Mouse (Mus musculus) heart, postnatal 0 days (tissue): ENCODE measurements around the gene Med1. TPM values are rescaled to one million over a fixed set of nuclear protein-coding genes. Genes with fewer than 3 reads are reported as not detected.

ENCODE experiments used
- ATAC-seq: fragments of 200-750 bp; cut with Nextera tagmentation; 2 replicates; pipeline ENCODE4 v1.8.0; 2017; ENCODE audit warnings: low read depth, moderate number of reproducible peaks, moderate library complexity; ENCODE audit not compliant: insufficient read depth
- DNase-seq: peaks from one replicate; pipeline ENCODE4 v3.0.0-alpha.2; 2016; ENCODE audit warnings: low spot score
- H3K27ac ChIP-seq: fragments of 300-500 bp; sonication (generic); 2 replicates; pipeline ENCODE4 v1.5.1; 2014; ENCODE audit warnings: low read depth, mild to moderate bottlenecking
- H3K27me3 ChIP-seq: fragments of 300-500 bp; sonication (generic); 2 replicates; pipeline ENCODE4 v1.6.1; 2014; ENCODE audit warnings: low read length, mixed read lengths; ENCODE audit not compliant: control insufficient read depth, insufficient read depth
- H3K36me3 ChIP-seq: fragments of 300-500 bp; sonication (generic); replicated peaks from 2 replicates; pipeline ENCODE4 v1.6.1; 2014; ENCODE audit warnings: low read length, mixed read lengths; ENCODE audit not compliant: control insufficient read depth, insufficient read depth
- H3K4me1 ChIP-seq: fragments of 300-500 bp; sonication (generic); 2 replicates; pipeline ENCODE4 v1.6.1; 2014; ENCODE audit warnings: antibody characterized with exemption; ENCODE audit not compliant: control insufficient read depth, insufficient read depth
- H3K4me2 ChIP-seq: fragments of 300-500 bp; sonication (generic); 2 replicates; pipeline ENCODE4 v1.6.1; 2014; ENCODE audit warnings: low read depth, mild to moderate bottlenecking, low read length, moderate library complexity
- H3K4me3 ChIP-seq: fragments of 300-500 bp; sonication (generic); 2 replicates; pipeline ENCODE4 v1.5.1; 2014; ENCODE audit warnings: low read depth, low read length
- H3K9ac ChIP-seq: fragments of 300-500 bp; sonication (generic); replicated peaks from 2 replicates; pipeline ENCODE4 v1.6.1; 2014; ENCODE audit warnings: low read depth, low read length, mixed read lengths
- H3K9me3 ChIP-seq: fragments of 300-500 bp; sonication (generic); replicated peaks from 2 replicates; pipeline ENCODE4 v1.6.1; 2016; ENCODE audit warnings: low read length; ENCODE audit not compliant: control insufficient read depth
- CTCF ChIP-seq: IDR thresholded peaks from 2 replicates; pipeline ENCODE4 v1.5.1; 2016; ENCODE audit warnings: antibody characterized with exemption, control low read depth, low read depth
- EP300 ChIP-seq: IDR thresholded peaks from 2 replicates; pipeline ENCODE4 v1.6.1; 2016; ENCODE audit warnings: antibody characterized with exemption, low read depth
- WGBS: fragments of 180-500 bp; shearing (Covaris S2); extraction: QIAGEN DNeasy Blood & Tissue Kit; methylation state at CpG from one replicate; pipeline ENCODE4 v1.1.7; 2014; 5-methylcytosine and 5-hydroxymethylcytosine counted together
- polyA plus RNA-seq: library from polyadenylated mRNA; unstranded; fragments of >200 nt; fragmentation: Nextera tagmentation; extraction: Ambion mirVana; gene quantifications from 2 replicates; pipeline ENCODE4 v1.2.1, GENCODE M21; 2015
- total RNA-seq: library from RNA; depleted of rRNA; stranded (reverse); fragments of >200 nt; gene quantifications from 2 replicates; pipeline ENCODE4 v1.2.3, GENCODE M21; 2014; ENCODE audit warnings: low replicate concordance

Med1 gene
- total and polyA plus RNA-seq, 2 experiments from 2014 or later = 29.2 to 38.1 TPM

DNA sequence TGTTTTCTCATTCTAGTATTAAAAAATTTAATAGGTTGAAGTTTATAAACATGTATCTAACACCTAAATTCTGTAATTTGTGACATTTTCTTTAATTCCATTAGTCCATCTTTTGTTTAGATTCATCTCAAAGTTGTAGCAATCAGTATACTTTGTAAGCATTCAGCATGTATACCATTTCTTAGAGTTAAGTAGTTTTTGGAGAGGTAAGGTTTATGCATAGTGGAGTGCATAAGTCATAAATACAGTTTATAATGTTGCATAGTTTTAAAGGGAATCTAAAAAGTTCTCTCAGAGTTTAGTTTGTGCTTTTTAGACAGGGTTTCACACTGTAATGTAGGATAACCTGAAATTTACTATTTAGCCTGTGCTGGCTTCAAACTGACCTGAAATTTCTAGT, 12.4 kb upstream of the Med1 start:
- Histone ChIP-seq H3K27me3 (no peaks in the 10 kb centered on the region), H3K9ac (no peak overlapping the region), H3K4me2 (peak overlapping the region; percentile 46), H3K9me3 (no peaks in the 10 kb centered on the region), H3K36me3 (peaks cover 23% of the 10 kb centered on the region), H3K4me3 (peak overlapping the region; percentile 14), H3K4me1 (peaks cover 11% of the 10 kb centered on the region; the same call in 1 of the 2 replicates), H3K27ac (no peak overlapping the region)
- TF ChIP-seq EP300 (no peak), CTCF (no peak)
- DNase-seq (no peak), ATAC-seq (no peak)

DNA sequence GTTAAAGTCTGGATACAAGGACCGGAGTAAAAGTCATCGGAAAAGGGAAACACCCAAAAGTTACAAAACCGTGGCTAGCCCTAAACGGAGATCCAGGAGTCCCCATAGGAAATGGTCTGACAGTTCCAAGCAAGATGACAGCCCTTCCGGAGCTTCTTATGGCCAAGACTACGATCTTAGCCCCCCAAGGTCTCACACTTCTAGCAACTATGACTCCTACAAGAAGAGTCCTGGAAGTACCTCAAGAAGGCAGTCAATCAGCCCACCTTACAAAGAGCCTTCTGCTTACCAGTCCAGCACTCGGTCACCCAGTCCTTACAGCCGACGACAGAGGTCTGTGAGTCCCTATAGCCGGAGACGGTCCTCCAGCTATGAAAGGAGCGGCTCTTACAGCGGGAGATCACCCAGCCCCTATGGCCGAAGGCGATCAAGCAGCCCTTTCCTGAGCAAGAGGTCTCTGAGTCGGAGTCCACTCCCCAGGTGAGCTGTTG, 10.9 kb upstream of the Med1 start:
- H3K27ac ChIP-seq = peak overlapping the region; percentile 100
- DNase-seq (peak; percentile 12), ATAC-seq (no peak)
- H3K4me1 ChIP-seq = peaks cover 11% of the 10 kb centered on the region; the same call in 1 of the 2 replicates
- H3K36me3 ChIP-seq = peaks cover 12% of the 10 kb centered on the region
- WGBS = under 1% methylated on average over 16 of the region's 16 CpGs
- no peaks in the 10 kb centered on the region for H3K27me3 ChIP-seq
- peak overlapping the region; percentile 81 for H3K4me2 ChIP-seq
- H3K9ac ChIP-seq = peak overlapping the region; percentile 100
- TF ChIP-seq CTCF (no peak), EP300 (no peak)
- H3K4me3 ChIP-seq = peak overlapping the region; percentile 92
- no peaks in the 10 kb centered on the region for H3K9me3 ChIP-seq

DNA sequence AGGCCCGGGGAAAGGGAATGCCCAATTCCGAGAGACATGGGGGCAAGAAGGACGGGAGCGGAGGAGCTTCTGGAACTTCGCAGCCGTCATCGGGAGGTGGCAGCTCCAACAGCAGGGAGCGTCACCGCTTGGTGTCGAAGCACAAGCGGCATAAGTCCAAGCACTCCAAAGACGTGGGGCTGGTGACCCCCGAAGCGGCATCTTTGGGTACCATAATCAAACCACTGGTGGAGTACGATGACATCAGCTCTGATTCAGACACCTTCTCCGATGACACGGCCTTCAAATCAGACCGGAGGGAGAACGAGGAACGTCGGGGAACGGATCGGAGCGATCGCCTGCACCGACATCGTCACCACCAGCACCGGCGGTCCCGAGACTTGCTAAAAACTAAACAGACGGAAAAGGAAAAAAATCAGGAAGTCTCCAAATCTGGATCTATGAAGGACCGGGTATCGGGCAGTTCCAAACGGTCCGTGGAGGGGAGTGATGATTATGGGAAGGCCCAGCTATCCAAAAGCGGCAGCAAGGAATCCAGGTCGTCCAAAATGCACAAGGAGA, 10.3 kb upstream of the Med1 start:
- H3K4me2 ChIP-seq = peak overlapping the region; percentile 81
- peaks cover 7% of the 10 kb centered on the region for H3K36me3 ChIP-seq
- H3K4me1 ChIP-seq = peaks cover 11% of the 10 kb centered on the region; the same call in 1 of the 2 replicates
- peak overlapping the region; percentile 100 for H3K27ac ChIP-seq
- TF ChIP-seq CTCF = no peak
- no peak for TF ChIP-seq EP300
- DNase-seq (peak; percentile 43), ATAC-seq (peak; percentile 35)
- peak overlapping the region; percentile 92 for H3K4me3 ChIP-seq
- H3K9ac ChIP-seq = peak overlapping the region; percentile 100
- H3K27me3 ChIP-seq = no peaks in the 10 kb centered on the region
- no peaks in the 10 kb centered on the region for H3K9me3 ChIP-seq
- WGBS = under 1% methylated on average over 37 of the region's 37 CpGs

DNA sequence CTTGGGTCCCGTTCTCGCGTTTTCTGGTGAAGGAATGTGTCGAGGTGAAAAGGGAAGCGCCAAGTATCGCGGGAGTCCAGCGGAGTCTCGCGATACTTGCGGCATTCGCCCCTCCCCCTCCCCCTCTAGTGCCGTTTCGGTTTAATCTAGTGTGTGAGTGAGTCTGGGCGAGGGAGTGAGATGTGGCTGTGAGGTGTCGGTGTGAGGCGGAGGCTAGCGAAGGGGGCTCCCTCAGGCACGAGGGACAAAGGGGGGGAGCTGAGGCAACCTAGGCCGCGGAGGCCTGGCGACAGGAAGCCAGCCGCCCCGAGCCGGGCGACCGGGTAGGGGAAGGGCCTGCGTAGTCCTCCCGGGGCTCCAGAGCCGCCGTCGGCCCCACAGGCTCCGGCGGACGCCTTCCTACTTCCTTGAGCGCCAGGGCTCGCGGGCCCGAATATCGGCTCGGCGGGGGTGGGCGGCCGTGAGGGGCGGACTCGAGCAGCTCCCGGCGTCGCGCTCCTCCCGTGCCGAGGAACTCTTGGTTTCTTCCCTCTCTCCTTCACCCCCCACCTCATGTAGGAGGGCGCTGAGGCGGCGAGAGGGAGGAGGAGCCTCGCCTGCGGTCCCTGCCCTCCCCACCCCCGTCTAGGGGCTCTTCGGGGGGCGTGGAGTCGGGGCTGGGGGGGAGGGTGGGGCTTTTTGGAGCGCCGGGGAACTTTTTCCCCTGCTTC, 9.7 kb upstream of the Med1 start, which contains the start of gene Cdk12:
Gene Cdk12 (plus strand): TSS at position 419 of the 710 bp plus-strand sequence.
- Histone ChIP-seq H3K4me2 (peak within 1 kb of the TSS; percentile 81), H3K27ac (peak within 1 kb of the TSS; percentile 100), H3K4me3 (peak within 1 kb of the TSS; percentile 92), H3K27me3 (no peaks in the 10 kb centered on the region), H3K9ac (peak within 1 kb of the TSS; percentile 100), H3K36me3 (peaks cover 1% of the 10 kb centered on the region; the same call in 1 of the 2 replicates), H3K4me1 (peaks cover 11% of the 10 kb centered on the region; the same call in 1 of the 2 replicates), H3K9me3 (no peaks in the 10 kb centered on the region)
- TF ChIP-seq EP300 (peak; percentile 100), CTCF (no peak)
- DNase-seq (peak; percentile 99), ATAC-seq (peak; percentile 90)
- WGBS = under 1% methylated on average over 52 of the region's 63 CpGs

DNA sequence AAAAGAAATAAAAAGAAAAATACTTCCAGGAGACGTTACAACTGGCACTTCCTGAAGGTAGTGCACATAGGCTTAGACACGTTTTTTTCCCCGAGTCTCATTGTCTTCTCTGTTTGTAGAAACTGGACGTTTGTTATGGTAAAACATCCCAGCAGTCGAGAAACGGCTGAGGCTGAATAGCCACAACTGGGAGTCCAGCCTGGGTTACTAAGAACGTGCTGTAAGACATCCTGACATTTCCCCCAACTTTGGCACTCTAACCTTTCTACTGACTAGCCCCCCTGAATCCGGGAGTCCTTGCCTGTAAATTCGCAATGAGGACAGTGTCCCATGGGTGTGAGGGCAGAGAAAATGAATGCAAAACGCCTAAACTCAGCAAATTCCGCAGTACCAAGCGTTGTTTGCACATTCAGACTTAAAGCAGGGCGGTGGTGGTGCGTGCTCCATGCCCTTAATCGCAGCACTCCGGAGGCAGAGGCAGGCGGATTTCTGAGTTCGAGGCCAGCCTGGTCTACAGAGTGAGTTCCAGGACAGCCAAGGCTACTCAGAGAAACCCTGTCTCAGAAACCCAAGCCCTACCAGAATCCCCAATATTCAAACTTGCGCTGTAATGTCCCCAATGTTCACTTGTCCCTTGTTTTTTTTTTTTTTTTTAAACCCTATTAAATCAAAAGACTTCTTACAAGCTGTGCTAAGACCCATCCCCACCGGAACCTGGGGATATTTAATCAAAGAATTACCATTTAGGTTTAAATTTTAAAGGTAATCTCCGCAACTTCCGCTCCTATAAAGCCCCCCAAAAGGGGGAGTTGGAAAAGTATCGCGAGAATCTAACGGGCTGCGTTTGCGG, 8.9 kb upstream of the Med1 start:
- H3K27ac ChIP-seq = peak overlapping the region; percentile 100
- 3% methylated on average over 27 of the region's 27 CpGs for WGBS
- peak overlapping the region; percentile 75 for H3K9ac ChIP-seq
- H3K36me3 ChIP-seq = no peaks in the 10 kb centered on the region
- ATAC-seq (no peak), DNase-seq (no peak)
- peak overlapping the region; percentile 92 for H3K4me3 ChIP-seq
- peaks cover 11% of the 10 kb centered on the region; the same call in 1 of the 2 replicates for H3K4me1 ChIP-seq
- TF ChIP-seq CTCF = no peak
- no peak for TF ChIP-seq EP300
- H3K9me3 ChIP-seq = no peaks in the 10 kb centered on the region
- peak overlapping the region; percentile 71 for H3K4me2 ChIP-seq
- no peaks in the 10 kb centered on the region for H3K27me3 ChIP-seq
